Mouse (Mus musculus) ES-E14 (cell line): ENCODE data around the gene Pdcd5. TPM values are rescaled to one million over a fixed set of nuclear protein-coding genes. Genes with fewer than 3 reads are reported as not detected.

Source experiments
- DNase-seq: peaks from one replicate; pipeline ENCODE4 v3.0.0-alpha.2; 2013; ENCODE audit warnings: low read depth, low spot score
- H3K27ac ChIP-seq: 2 replicates; pipeline ENCODE4 v1.5.1; 2012; ENCODE audit warnings: low read depth, mild to moderate bottlenecking, low read length, moderate library complexity, mixed read lengths; ENCODE audit not compliant: poor library complexity, insufficient read depth, severe bottlenecking
- H3K36me3 ChIP-seq: 2 replicates; pipeline ENCODE4 v1.6.1; 2012; ENCODE audit warnings: mild to moderate bottlenecking, low read length, moderate library complexity, mixed read lengths; ENCODE audit not compliant: control insufficient read depth, poor library complexity, insufficient read depth, severe bottlenecking
- H3K4me1 ChIP-seq, 2 experiments: fragments of 150-350 bp in 1 of 2; sonication (generic) in 1 of 2; 2 replicates each; pipeline ENCODE4 v1.6.1; 2012; ENCODE audit warnings: low read length in 2 of 2, mild to moderate bottlenecking in 1 of 2, mixed read lengths in 1 of 2; ENCODE audit not compliant: control insufficient read depth in 2 of 2, insufficient read depth in 2 of 2, poor library complexity in 1 of 2
- H3K4me3 ChIP-seq, 2 experiments: fragments of 150-350 bp in 1 of 2; sonication (generic) in 1 of 2; 2 replicates each; pipeline ENCODE4 v1.5.1; 2012; ENCODE audit warnings: low read length in 2 of 2, low read depth in 1 of 2, mild to moderate bottlenecking in 1 of 2, mixed read lengths in 1 of 2; ENCODE audit not compliant: insufficient read depth in 1 of 2, poor library complexity in 1 of 2, severe bottlenecking in 1 of 2
- H3K9ac ChIP-seq: 2 replicates; pipeline ENCODE4 v1.6.1; 2012; ENCODE audit warnings: low read depth, mild to moderate bottlenecking, low read length, mixed read lengths; ENCODE audit not compliant: poor library complexity, insufficient read depth, severe bottlenecking
- H3K9me3 ChIP-seq: fragments of 150-350 bp; sonication (generic); 2 replicates; pipeline ENCODE4 v1.6.1; 2012; ENCODE audit warnings: low read depth, mild to moderate bottlenecking, low read length; ENCODE audit not compliant: control insufficient read depth, insufficient read depth
- CHD2 ChIP-seq: IDR thresholded peaks from 2 replicates; pipeline ENCODE4 v1.6.1; 2014; ENCODE audit warnings: mild to moderate bottlenecking, low read depth, low read length, inconsistent platforms
- HCFC1 ChIP-seq: IDR thresholded peaks from 2 replicates; pipeline ENCODE4 v1.6.1; 2012; ENCODE audit warnings: low read length, inconsistent platforms, borderline replicate concordance; ENCODE audit not compliant: insufficient read depth
- MAFK ChIP-seq: IDR thresholded peaks from 2 replicates; pipeline ENCODE4 v1.6.1; 2014; ENCODE audit warnings: mild to moderate bottlenecking, low read depth, low read length, inconsistent platforms; ENCODE audit not compliant: insufficient read depth
- ZC3H11A ChIP-seq: IDR thresholded peaks from 2 replicates; pipeline ENCODE4 v1.6.1; 2012; ENCODE audit warnings: low read depth, mild to moderate bottlenecking, inconsistent platforms, low read length, borderline replicate concordance
- ZNF384 ChIP-seq: IDR thresholded peaks from 2 replicates; pipeline ENCODE4 v1.6.1; 2012; ENCODE audit warnings: low read depth, low read length, inconsistent platforms
- in situ Hi-C, 2 experiments: fragments of 600-800 bp; cut with MboI; formaldehyde crosslinking; loops; one replicate each; pipeline ENCODE4 v1.15.1; 2025; ENCODE audit warnings: low sequenced_read_pairs in 2 of 2, inconsistent platforms in 1 of 2; ENCODE audit not compliant: unreplicated experiment in 2 of 2
- total RNA-seq: library from RNA; depleted of rRNA; stranded (reverse); fragments of 300-350 nt; gene quantifications from 2 replicates; pipeline ENCODE4 v1.2.3, GENCODE M21; 2012; rRNA removed

Gene Pdcd5
- total RNA-seq, 1 experiment: 164 TPM

- Histone ChIP-seq H3K36me3 (peaks cover 18% of the 10 kb centered on the region), H3K4me1 (no peaks in the 10 kb centered on the region), H3K9ac (no peak overlapping the region), H3K4me3 (no peak overlapping the region), H3K9me3 (no peaks in the 10 kb centered on the region), H3K27ac (no peak overlapping the region)
- no peak for DNase-seq
- no peak for TF ChIP-seq CHD2
- no peak for TF ChIP-seq ZC3H11A
- TF ChIP-seq ZNF384: no peak
- no peak for TF ChIP-seq HCFC1
- TF ChIP-seq MAFK: no peak
- in situ Hi-C loops: no loop called here
Observed at GRCm38 (mm10) chr7:35601106-35601505, 46.2 kb downstream of the Pdcd5 start.

- no peak overlapping the region for H3K4me3 ChIP-seq
- no peak overlapping the region for H3K27ac ChIP-seq
- no peak overlapping the region; the same call in 1 of the 2 replicates for H3K9ac ChIP-seq
- H3K9me3 ChIP-seq: no peaks in the 10 kb centered on the region
- DNase-seq: no peak
- TF ChIP-seq ZNF384 (no peak), CHD2 (no peak), ZC3H11A (no peak), MAFK (no peak), HCFC1 (no peak)
- in situ Hi-C loops: no loop called here
- H3K4me1 ChIP-seq: no peaks in the 10 kb centered on the region
- peaks cover 21% of the 10 kb centered on the region for H3K36me3 ChIP-seq
Observed at GRCm38 (mm10) chr7:35600031-35600430, 47.3 kb downstream of the Pdcd5 start.

- Histone ChIP-seq H3K9ac (no peak overlapping the region; the same call in 1 of the 2 replicates), H3K36me3 (peaks cover 21% of the 10 kb centered on the region)
Observed at GRCm38 (mm10) chr7:35599492-35599891, 47.8 kb downstream of the Pdcd5 start.

GRCm38 (mm10) chr7:35594311-35594710 is 53.0 kb downstream of the Pdcd5 start:
- Histone ChIP-seq H3K4me3 (no peak overlapping the region), H3K36me3 (peaks cover 25% of the 10 kb centered on the region; the same call in 1 of the 2 replicates), H3K27ac (no peak overlapping the region), H3K9me3 (no peaks in the 10 kb centered on the region), H3K9ac (no peak overlapping the region), H3K4me1 (no peaks in the 10 kb centered on the region)
- DNase-seq: no peak
- in situ Hi-C loops: no loop called here
- TF ChIP-seq ZC3H11A: no peak
- no peak for TF ChIP-seq MAFK
- no peak for TF ChIP-seq HCFC1
- no peak for TF ChIP-seq ZNF384
- no peak for TF ChIP-seq CHD2

More at GRCm38 (mm10) chr7:35599492-35599891, 47.8 kb downstream of the Pdcd5 start:
- no peak for DNase-seq
- in situ Hi-C loops: no loop called here
- H3K4me3 ChIP-seq: no peak overlapping the region
- TF ChIP-seq HCFC1 (no peak), CHD2 (no peak), ZNF384 (no peak), MAFK (no peak), ZC3H11A (no peak)
- no peak overlapping the region for H3K27ac ChIP-seq
- no peaks in the 10 kb centered on the region for H3K4me1 ChIP-seq
- no peaks in the 10 kb centered on the region for H3K9me3 ChIP-seq

Other genes starting within 250 kb of the Pdcd5 start
- gene Slc7a9, start 198.7 kb downstream of the Pdcd5 start, total RNA-seq: 0.62 and 1.2 TPM in 2 replicates
- 35.4 and 35.9 TPM in 2 replicates for gene Tdrd12, start 109.8 kb downstream of the Pdcd5 start, total RNA-seq
- 15.8 and 30.0 TPM in 2 replicates for gene Nudt19, start 91.2 kb downstream of the Pdcd5 start, total RNA-seq
- gene Rgs9bp, start 61.9 kb downstream of the Pdcd5 start, total RNA-seq: 0.71 and 1.1 TPM in 2 replicates
- 25.0 and 31.4 TPM in 2 replicates for gene Ankrd27, start 61.3 kb downstream of the Pdcd5 start, total RNA-seq
- gene Dpy19l3, start 106.9 kb upstream of the Pdcd5 start, total RNA-seq: 39.5 and 55.3 TPM in 2 replicates
- gene Zfp507, start 155.5 kb upstream of the Pdcd5 start, total RNA-seq: 25.8 and 33.6 TPM in 2 replicates